Mouse (Mus musculus) embryonic facial prominence, embryonic 10.5 days (tissue): ENCODE measurements around the gene Cpne4. TPM values are rescaled to one million over a fixed set of nuclear protein-coding genes. Genes with fewer than 3 reads are reported as not detected.

ENCODE experiments used
- DNase-seq: peaks from one replicate; pipeline ENCODE4 v3.0.0-alpha.2; 2017; ENCODE audit warnings: low spot score
- H3K27ac ChIP-seq: fragments of 300-500 bp; sonication (generic); replicated peaks from 2 replicates; pipeline ENCODE4 v1.5.1; 2016; ENCODE audit warnings: mild to moderate bottlenecking
- H3K27me3 ChIP-seq: fragments of 300-500 bp; sonication (generic); replicated peaks from 2 replicates; pipeline ENCODE4 v1.6.1; 2016; ENCODE audit warnings: low read depth, mild to moderate bottlenecking; ENCODE audit not compliant: poor library complexity, severe bottlenecking
- H3K36me3 ChIP-seq: fragments of 300-500 bp; sonication (generic); replicated peaks from 2 replicates; pipeline ENCODE4 v1.6.1; 2016; ENCODE audit warnings: mild to moderate bottlenecking, moderate library complexity
- H3K4me1 ChIP-seq: fragments of 300-500 bp; sonication (generic); 2 replicates; pipeline ENCODE4 v1.6.1; 2016
- H3K4me3 ChIP-seq: fragments of 300-500 bp; sonication (generic); 2 replicates; pipeline ENCODE4 v1.5.1; 2016; ENCODE audit warnings: mild to moderate bottlenecking, moderate library complexity
- H3K9me3 ChIP-seq: fragments of 300-500 bp; sonication (generic); 2 replicates; pipeline ENCODE4 v1.6.1; 2016; ENCODE audit warnings: mild to moderate bottlenecking
- WGBS: fragments of 180-500 bp; shearing (Covaris S2); methylation state at CpG from one replicate; pipeline ENCODE4 v1.1.7; 2016; 5-methylcytosine and 5-hydroxymethylcytosine counted together
- polyA plus RNA-seq: library from polyadenylated mRNA; unstranded; fragments of >200 nt; fragmentation: Nextera tagmentation; extraction: Ambion mirVana; gene quantifications from 2 replicates; pipeline ENCODE4 v1.2.1, GENCODE M21; 2016

Cpne4 gene
- polyA plus RNA-seq, 1 experiment from 2014 or later, result 0.56 TPM

- Histone ChIP-seq H3K9me3 (no peaks in the 10 kb centered on the region), H3K4me3 (no peak overlapping the region), H3K4me1 (no peaks in the 10 kb centered on the region), H3K36me3 (no peaks in the 10 kb centered on the region), H3K27me3 (no peaks in the 10 kb centered on the region), H3K27ac (no peak overlapping the region)
- WGBS, result 76% methylated on average over 1 of the region's 1 CpGs
- DNase-seq, result no peak
Observed at GRCm38 (mm10) chr9:104841278-104841677, 294.2 kb downstream of the Cpne4 start.

GRCm38 (mm10) chr9:104845226-104845930, 298.3 kb downstream of the Cpne4 start:
- H3K4me1 ChIP-seq, result no peaks in the 10 kb centered on the region
- no peaks in the 10 kb centered on the region for H3K27me3 ChIP-seq
- H3K9me3 ChIP-seq, result no peaks in the 10 kb centered on the region
- H3K4me3 ChIP-seq, result no peak overlapping the region
- no peaks in the 10 kb centered on the region for H3K36me3 ChIP-seq
- DNase-seq, result no peak
- WGBS, result 67% methylated on average over 2 of the region's 2 CpGs
- no peak overlapping the region for H3K27ac ChIP-seq

GRCm38 (mm10) chr9:104853701-104854100, 306.6 kb downstream of the Cpne4 start:
- WGBS, result 87% methylated on average over 3 of the region's 3 CpGs
- Histone ChIP-seq H3K27ac (no peak overlapping the region), H3K9me3 (no peaks in the 10 kb centered on the region), H3K4me3 (no peak overlapping the region), H3K36me3 (no peaks in the 10 kb centered on the region), H3K4me1 (no peaks in the 10 kb centered on the region), H3K27me3 (no peaks in the 10 kb centered on the region)
- no peak for DNase-seq

- no peak for DNase-seq
- H3K9me3 ChIP-seq, result no peaks in the 10 kb centered on the region
- no peaks in the 10 kb centered on the region for H3K36me3 ChIP-seq
- H3K27ac ChIP-seq, result no peak overlapping the region
- H3K4me1 ChIP-seq, result no peaks in the 10 kb centered on the region
- H3K27me3 ChIP-seq, result no peaks in the 10 kb centered on the region
- 86% methylated on average over 6 of the region's 6 CpGs for WGBS
- no peak overlapping the region for H3K4me3 ChIP-seq
Observed at GRCm38 (mm10) chr9:104854245-104854921, 307.3 kb downstream of the Cpne4 start.

GRCm38 (mm10) chr9:104865830-104866229, 318.7 kb downstream of the Cpne4 start:
- Histone ChIP-seq H3K4me1 (no peaks in the 10 kb centered on the region), H3K36me3 (no peaks in the 10 kb centered on the region), H3K27me3 (no peaks in the 10 kb centered on the region), H3K9me3 (no peaks in the 10 kb centered on the region), H3K4me3 (no peak overlapping the region), H3K27ac (no peak overlapping the region)
- 87% methylated on average over 1 of the region's 1 CpGs for WGBS
- no peak for DNase-seq

- Histone ChIP-seq H3K4me3 (no peak overlapping the region), H3K27ac (no peak overlapping the region), H3K36me3 (no peaks in the 10 kb centered on the region), H3K4me1 (no peaks in the 10 kb centered on the region), H3K9me3 (no peaks in the 10 kb centered on the region), H3K27me3 (no peaks in the 10 kb centered on the region)
- DNase-seq, result no peak
- WGBS, result 86% methylated on average over 4 of the region's 4 CpGs
Observed at GRCm38 (mm10) chr9:104872586-104872985, 325.5 kb downstream of the Cpne4 start.

- Histone ChIP-seq H3K4me1 (no peaks in the 10 kb centered on the region), H3K36me3 (no peaks in the 10 kb centered on the region), H3K27ac (no peak overlapping the region), H3K9me3 (no peaks in the 10 kb centered on the region), H3K27me3 (no peaks in the 10 kb centered on the region), H3K4me3 (no peak overlapping the region)
- DNase-seq, result no peak
- WGBS, result 84% methylated on average over 3 of the region's 3 CpGs
Observed at GRCm38 (mm10) chr9:104874157-104874556, 327.1 kb downstream of the Cpne4 start.

- no peak overlapping the region for H3K27ac ChIP-seq
- no peak overlapping the region for H3K4me3 ChIP-seq
- no peak for DNase-seq
- H3K9me3 ChIP-seq, result no peaks in the 10 kb centered on the region
- H3K4me1 ChIP-seq, result no peaks in the 10 kb centered on the region
- no peaks in the 10 kb centered on the region for H3K36me3 ChIP-seq
- no peaks in the 10 kb centered on the region for H3K27me3 ChIP-seq
- WGBS, result 74% methylated on average over 3 of the region's 3 CpGs
Observed at GRCm38 (mm10) chr9:104877014-104877413, 329.9 kb downstream of the Cpne4 start.

GRCm38 (mm10) chr9:104878558-104878957, 331.5 kb downstream of the Cpne4 start:
- no peaks in the 10 kb centered on the region for H3K9me3 ChIP-seq
- H3K27ac ChIP-seq, result no peak overlapping the region
- H3K4me1 ChIP-seq, result no peaks in the 10 kb centered on the region
- H3K27me3 ChIP-seq, result no peaks in the 10 kb centered on the region
- DNase-seq, result no peak
- WGBS, result 90% methylated on average over 6 of the region's 6 CpGs
- no peaks in the 10 kb centered on the region for H3K36me3 ChIP-seq
- H3K4me3 ChIP-seq, result no peak overlapping the region

- no peak overlapping the region for H3K27ac ChIP-seq
- no peaks in the 10 kb centered on the region for H3K27me3 ChIP-seq
- H3K4me3 ChIP-seq, result no peak overlapping the region
- no peaks in the 10 kb centered on the region for H3K36me3 ChIP-seq
- no peak for DNase-seq
- 89% methylated on average over 3 of the region's 3 CpGs for WGBS
- peaks cover 3% of the 10 kb centered on the region; the same call in 1 of the 2 replicates for H3K4me1 ChIP-seq
- no peaks in the 10 kb centered on the region for H3K9me3 ChIP-seq
Observed at GRCm38 (mm10) chr9:104890517-104890916, 343.4 kb downstream of the Cpne4 start.

- no peaks in the 10 kb centered on the region for H3K9me3 ChIP-seq
- no peaks in the 10 kb centered on the region for H3K36me3 ChIP-seq
- H3K27me3 ChIP-seq, result no peaks in the 10 kb centered on the region
- H3K27ac ChIP-seq, result no peak overlapping the region
- 85% methylated on average over 4 of the region's 4 CpGs for WGBS
- no peak for DNase-seq
- H3K4me3 ChIP-seq, result no peak overlapping the region
- 0 out of 2 replicates have a peak, but pooled peaks cover 4% of the 10 kb centered on the region for H3K4me1 ChIP-seq
Observed at GRCm38 (mm10) chr9:104895360-104895759, 348.3 kb downstream of the Cpne4 start.

GRCm38 (mm10) chr9:104901118-104901517, 354.0 kb downstream of the Cpne4 start:
- WGBS, result 53% methylated on average over 6 of the region's 6 CpGs
- peak; percentile 12 for DNase-seq
- Histone ChIP-seq H3K4me3 (no peak overlapping the region), H3K27me3 (no peaks in the 10 kb centered on the region), H3K36me3 (no peaks in the 10 kb centered on the region), H3K27ac (no peak overlapping the region), H3K4me1 (peaks cover 12% of the 10 kb centered on the region), H3K9me3 (no peaks in the 10 kb centered on the region)

GRCm38 (mm10) chr9:104901827-104902226, 354.7 kb downstream of the Cpne4 start:
- H3K4me1 ChIP-seq, result peaks cover 12% of the 10 kb centered on the region
- H3K9me3 ChIP-seq, result no peaks in the 10 kb centered on the region
- DNase-seq, result no peak
- H3K4me3 ChIP-seq, result no peak overlapping the region
- H3K27ac ChIP-seq, result no peak overlapping the region
- H3K36me3 ChIP-seq, result no peaks in the 10 kb centered on the region
- no peaks in the 10 kb centered on the region for H3K27me3 ChIP-seq
- WGBS, result 65% methylated on average over 2 of the region's 2 CpGs
